Mouse (Mus musculus): ENCODE measurements around the gene 4930444G20Rik.
"Not testable (repeated sequence)": the region's sequence is repeated elsewhere in the genome, so short reads cannot be mapped to it uniquely, and the experiment has no call there.

The 4930444G20Rik gene

DNA sequence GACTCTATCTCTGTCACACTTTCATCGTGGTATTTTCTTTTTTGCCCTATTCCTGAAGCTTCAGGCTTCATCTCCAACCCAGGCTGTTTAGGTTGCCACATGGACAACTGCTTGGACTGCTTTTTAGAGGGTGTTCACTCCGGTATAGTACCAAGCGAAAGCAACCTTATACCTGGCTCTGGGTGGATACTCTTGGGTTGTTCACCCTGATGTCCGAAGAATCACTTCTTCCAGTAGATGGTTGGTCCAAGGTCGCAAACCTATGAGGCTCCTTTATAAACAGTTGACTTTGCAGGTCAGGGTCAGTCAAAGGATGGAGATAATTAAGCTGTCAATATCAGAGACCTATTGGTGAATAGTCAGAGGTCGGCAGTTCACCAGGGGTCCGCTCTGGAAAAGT is at the start of gene 4930444G20Rik:
TSS of gene 4930444G20Rik (minus strand) at position 101 of the 400 bp plus-strand sequence.
- not testable (repeated sequence) for DNase-seq (ENCODE audit: low read depth)

- DNase-seq (ENCODE audit: low read depth): no peak
Observed at GRCm38 (mm10) chr10:22074531-22074930, 6.7 kb upstream of the 4930444G20Rik start.

DNA sequence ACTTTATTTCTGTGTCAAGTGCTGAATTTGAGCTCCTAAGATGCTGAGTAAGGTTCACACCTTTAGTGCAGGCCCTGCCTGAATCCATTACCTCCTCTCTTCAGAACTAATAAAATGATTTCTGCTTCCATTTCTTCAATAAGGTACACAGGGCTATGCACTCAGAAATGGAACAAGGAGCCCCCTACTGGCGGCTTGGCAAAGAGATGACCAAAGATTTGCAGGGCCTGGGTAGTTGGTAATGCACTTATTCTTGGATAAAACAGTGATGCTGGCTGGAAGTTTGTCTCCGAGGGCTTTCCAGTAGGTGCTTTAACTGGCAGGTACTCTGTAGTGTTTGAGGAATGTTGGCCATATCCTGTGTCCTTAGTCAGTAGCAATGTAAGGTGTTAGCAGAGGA is 4.9 kb upstream of the 4930444G20Rik start:
- no peak for DNase-seq (ENCODE audit: low read depth)

GRCm38 (mm10) chr10:22070576-22070975 is 2.7 kb upstream of the 4930444G20Rik start:
- no peak for DNase-seq (ENCODE audit: low read depth)

DNA sequence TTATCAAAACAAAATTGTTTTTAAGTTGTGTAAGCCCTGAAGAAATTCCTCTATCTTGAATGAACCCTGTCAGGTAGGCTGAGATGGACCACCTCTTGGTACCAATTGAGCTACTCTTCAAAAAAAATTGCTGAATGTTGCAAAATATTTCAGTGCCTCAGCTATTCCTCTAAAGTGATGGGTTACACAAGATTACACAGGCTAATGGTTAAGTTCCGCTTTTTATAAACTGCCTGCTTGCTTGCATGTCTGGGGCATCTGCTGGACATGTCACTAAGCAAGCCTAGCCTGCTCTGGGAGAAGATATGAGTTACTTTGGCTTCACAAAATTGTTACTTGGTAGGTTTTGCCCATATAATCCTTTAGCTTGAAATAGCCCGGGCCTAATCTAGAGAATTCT is 2.3 kb upstream of the 4930444G20Rik start:
- no peak for DNase-seq (ENCODE audit: low read depth)

GRCm38 (mm10) chr10:22059415-22059814 is 8.5 kb downstream of the 4930444G20Rik start:
- DNase-seq (ENCODE audit: low read depth): no peak

DNA sequence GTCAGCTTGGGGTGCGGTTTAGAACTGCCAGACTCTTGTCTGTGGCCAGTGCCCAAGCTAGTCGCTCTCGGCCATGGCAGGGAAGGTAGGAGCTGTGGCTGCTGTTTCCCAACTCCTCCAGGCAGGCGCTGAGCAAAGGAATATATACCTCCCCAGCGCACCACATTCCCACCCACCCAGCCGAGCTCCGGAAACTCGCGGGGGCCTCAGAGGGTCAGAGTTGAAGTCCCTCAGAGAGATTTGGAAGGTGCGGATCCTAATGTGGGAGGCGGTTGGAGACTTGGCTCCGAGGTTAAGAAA is 8.9 kb downstream of the 4930444G20Rik start:
- no peak for DNase-seq (ENCODE audit: low read depth)

GRCm38 (mm10) chr10:22058218-22059025 is 9.5 kb downstream of the 4930444G20Rik start:
- DNase-seq (ENCODE audit: low read depth): peak; percentile 54

DNA sequence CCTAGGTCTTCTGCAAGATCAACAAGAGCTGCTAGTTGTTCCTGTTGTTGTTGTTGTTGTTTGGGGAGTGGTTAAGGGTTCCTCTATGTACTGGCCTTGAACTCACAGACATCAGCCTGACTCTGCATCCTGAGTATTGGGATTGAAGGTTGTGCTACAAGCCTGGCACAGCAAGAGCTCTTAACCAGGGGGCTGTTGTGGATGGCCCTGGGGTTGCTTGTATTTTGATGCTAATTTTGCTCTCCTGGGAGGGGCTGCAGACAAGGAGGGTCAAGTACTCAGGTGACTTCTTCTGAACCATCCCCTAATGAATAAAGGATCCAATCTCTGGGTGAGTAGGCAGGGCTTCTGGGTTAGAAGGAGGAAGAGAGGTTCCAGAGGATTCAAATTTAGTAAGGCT is 12.6 kb downstream of the 4930444G20Rik start:
- DNase-seq (ENCODE audit: low read depth): no peak

GRCm38 (mm10) chr10:22036256-22036655 is 31.6 kb downstream of the 4930444G20Rik start:
- DNase-seq (ENCODE audit: low read depth): not testable (repeated sequence)

DNA sequence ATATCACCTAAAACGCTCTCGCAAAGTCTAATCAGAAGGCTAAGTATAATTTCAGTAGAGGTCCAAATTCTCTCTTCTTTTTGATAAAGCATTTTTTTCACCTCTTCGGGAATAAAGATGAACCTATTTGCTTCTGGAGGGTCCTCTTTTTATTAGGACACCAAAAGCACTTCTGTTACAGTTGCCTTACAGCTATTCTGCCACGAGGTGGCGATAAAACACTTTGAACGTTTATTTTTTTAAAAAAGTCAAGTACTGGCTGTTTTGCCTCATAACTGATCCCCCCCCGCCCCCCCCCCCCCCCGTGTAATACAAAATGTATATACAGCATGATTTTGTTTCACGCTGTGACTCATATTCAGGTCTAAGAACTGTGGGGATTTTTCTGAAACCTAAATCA is 33.6 kb downstream of the 4930444G20Rik start:
- no peak for DNase-seq (ENCODE audit: low read depth)

DNA sequence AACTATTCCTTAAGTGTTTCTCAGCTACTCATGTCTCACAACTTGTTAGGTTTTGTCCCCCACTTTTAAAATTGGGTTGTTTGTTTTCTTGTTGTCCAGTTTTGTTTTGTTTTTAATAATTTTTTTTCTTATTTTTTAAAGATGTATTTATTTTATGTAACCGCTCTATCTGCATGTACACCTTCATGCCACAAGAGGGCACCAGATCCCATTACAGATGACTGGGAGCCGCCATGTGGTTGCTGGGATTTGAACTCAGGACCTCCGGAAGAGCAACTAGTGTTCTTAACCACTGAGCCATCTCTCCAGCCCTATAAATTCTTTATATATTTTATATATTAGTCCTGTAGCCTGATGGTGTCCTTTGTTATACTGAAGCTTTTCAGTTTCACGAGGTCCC is 49.3 kb downstream of the 4930444G20Rik start:
- DNase-seq (ENCODE audit: low read depth): no peak

- no peak for DNase-seq (ENCODE audit: low read depth)
Observed at GRCm38 (mm10) chr10:22017469-22018159, 50.3 kb downstream of the 4930444G20Rik start.
